Mouse (Mus musculus): ENCODE results near the gene Olfr251. TPM values are rescaled to one million over a fixed set of nuclear protein-coding genes. Genes with fewer than 3 reads are reported as not detected.
"Not testable (repeated sequence)": the region's sequence is repeated elsewhere in the genome, so short reads cannot be mapped to it uniquely, and the experiment has no call there.

The Olfr251 gene
- polyA plus RNA-seq (2011; ENCODE audit: insufficient read length, low read depth, missing spikeins), result not detected in 2 replicates

DNA sequence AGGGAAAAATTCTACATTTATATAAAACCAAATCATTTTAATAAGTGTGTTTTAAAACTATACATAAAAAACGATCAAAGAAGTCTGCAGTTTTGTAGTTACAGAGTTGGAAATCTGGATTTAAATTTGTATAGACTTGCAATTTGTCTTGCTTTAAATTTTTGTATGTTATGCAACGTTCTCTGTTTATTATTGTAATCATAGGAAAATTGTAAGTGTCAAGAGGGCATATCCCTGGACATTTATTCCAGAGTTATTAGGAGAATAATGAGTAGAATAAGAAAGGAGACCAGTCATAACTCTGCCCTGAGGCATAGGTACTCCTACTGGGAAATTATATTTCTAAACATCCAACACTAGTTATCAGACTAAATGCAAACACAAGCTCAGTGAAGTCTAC lies at the start of gene Olfr251:
Gene Olfr251 (plus strand): TSS at position 301 of the 400 bp plus-strand sequence.
- no peaks in the 10 kb centered on the region for H3K4me1 ChIP-seq (ENCODE audit: control insufficient read depth, insufficient read depth, low read length)
- H3K4me3 ChIP-seq (ENCODE audit: insufficient read depth, low read length), result no peak within 1 kb of the TSS
- TF ChIP-seq CTCF (IDR thresholded peaks at IDR 0.05; ENCODE audit: borderline replicate concordance, insufficient read depth, low read length) (no peak), POLR2A (IDR thresholded peaks at IDR 0.05; ENCODE audit: low read depth, low read length) (no peak)
- no peak within 1 kb of the TSS for H3K27ac ChIP-seq (ENCODE audit: insufficient read depth, low read length)

DNA sequence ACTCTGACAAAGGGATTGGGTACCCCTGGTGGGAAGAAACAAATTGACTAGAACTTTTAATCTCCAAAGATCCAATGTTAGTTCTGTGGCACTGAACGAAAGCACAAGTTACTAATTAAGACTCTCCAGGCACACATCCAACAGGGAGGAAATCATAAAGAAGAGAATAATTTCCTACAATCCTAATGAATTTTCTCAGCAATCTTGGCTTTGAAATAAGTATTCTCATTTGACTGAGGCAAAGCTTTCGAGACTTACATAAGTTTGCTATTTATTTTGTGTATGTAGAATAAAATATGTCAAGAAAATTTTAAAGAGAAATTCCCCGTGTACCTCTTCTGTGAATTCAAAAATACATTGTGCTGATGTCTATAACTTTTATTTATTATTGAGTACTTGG lies 48.1 kb upstream of the Olfr251 start, which contains the start of gene Olfr25:
Gene Olfr25 (plus strand): TSS at position 301 of the 400 bp plus-strand sequence.
- no peak for TF ChIP-seq POLR2A (IDR thresholded peaks at IDR 0.05; ENCODE audit: low read depth, low read length)
- no peak within 1 kb of the TSS for H3K27ac ChIP-seq (ENCODE audit: insufficient read depth, low read length)
- no peaks in the 10 kb centered on the region for H3K4me1 ChIP-seq (ENCODE audit: control insufficient read depth, insufficient read depth, low read length)
- H3K4me3 ChIP-seq (ENCODE audit: insufficient read depth, low read length), result no peak within 1 kb of the TSS

DNA sequence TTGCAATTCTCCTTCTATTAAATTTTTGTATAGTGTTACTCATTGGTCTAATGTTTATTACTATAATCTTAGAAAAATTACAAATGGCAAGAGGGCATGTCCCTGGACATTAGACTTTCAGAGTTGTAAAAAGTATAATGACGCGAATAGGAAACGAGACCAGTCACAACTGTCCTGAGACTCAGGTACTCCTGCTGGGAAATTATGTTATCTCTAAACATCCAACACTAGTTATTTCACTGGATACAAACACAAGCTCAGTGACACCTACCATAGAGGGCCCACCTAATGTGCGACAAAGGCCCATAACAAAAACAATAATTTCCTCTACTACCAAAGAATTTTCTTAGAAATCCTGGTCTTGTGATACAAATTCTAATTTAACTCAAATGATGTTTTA lies 28.8 kb upstream of the Olfr251 start, which contains the start of gene Olfr898:
Gene Olfr898 (plus strand): TSS at position 301 of the 400 bp plus-strand sequence.
- Histone ChIP-seq H3K4me3 (ENCODE audit: insufficient read depth, low read length) (no peak within 1 kb of the TSS), H3K27ac (ENCODE audit: insufficient read depth, low read length) (no peak within 1 kb of the TSS), H3K4me1 (ENCODE audit: control insufficient read depth, insufficient read depth, low read length) (no peaks in the 10 kb centered on the region)
- TF ChIP-seq CTCF (IDR thresholded peaks at IDR 0.05; ENCODE audit: borderline replicate concordance, insufficient read depth, low read length) (no peak), POLR2A (IDR thresholded peaks at IDR 0.05; ENCODE audit: low read depth, low read length) (no peak)

GRCm38 (mm10) chr9:38366596-38366995 lies 10.3 kb upstream of the Olfr251 start, which contains the start of gene Olfr250:
Olfr250 (plus strand) TSS chr9:38366896.
- no peak within 1 kb of the TSS for H3K27ac ChIP-seq (ENCODE audit: insufficient read depth, low read length)
- no peak for TF ChIP-seq CTCF (IDR thresholded peaks at IDR 0.05; ENCODE audit: borderline replicate concordance, insufficient read depth, low read length)
- TF ChIP-seq POLR2A (IDR thresholded peaks at IDR 0.05; ENCODE audit: low read depth, low read length), result no peak

GRCm38 (mm10) chr9:38401398-38401797 lies 24.5 kb downstream of the Olfr251 start, which contains the start of gene Olfr147:
Olfr147 (plus strand) TSS chr9:38401698.
- no peak for TF ChIP-seq POLR2A (IDR thresholded peaks at IDR 0.05; ENCODE audit: low read depth, low read length)
- TF ChIP-seq CTCF (IDR thresholded peaks at IDR 0.05; ENCODE audit: borderline replicate concordance, insufficient read depth, low read length), result no peak
- Histone ChIP-seq H3K4me1 (ENCODE audit: control insufficient read depth, insufficient read depth, low read length) (no peaks in the 10 kb centered on the region), H3K27ac (ENCODE audit: insufficient read depth, low read length) (no peak within 1 kb of the TSS), H3K4me3 (ENCODE audit: insufficient read depth, low read length) (no peak within 1 kb of the TSS)

More at GRCm38 (mm10) chr9:38366596-38366995, 10.3 kb upstream of the Olfr251 start, which contains the start of gene Olfr250:
- no peaks in the 10 kb centered on the region for H3K4me1 ChIP-seq (ENCODE audit: control insufficient read depth, insufficient read depth, low read length)
- no peak within 1 kb of the TSS for H3K4me3 ChIP-seq (ENCODE audit: insufficient read depth, low read length)

- H3K4me3 ChIP-seq (ENCODE audit: insufficient read depth, low read length); H3K4me1 ChIP-seq (ENCODE audit: control insufficient read depth, insufficient read depth, low read length); H3K27ac ChIP-seq (ENCODE audit: insufficient read depth, low read length): not testable (repeated sequence)
Measured at GRCm38 (mm10) chr9:38407502-38407901, 30.6 kb downstream of the Olfr251 start.

GRCm38 (mm10) chr9:38413502-38413901 lies 36.6 kb downstream of the Olfr251 start:
- H3K27ac ChIP-seq (ENCODE audit: insufficient read depth, low read length); H3K4me1 ChIP-seq (ENCODE audit: control insufficient read depth, insufficient read depth, low read length); H3K4me3 ChIP-seq (ENCODE audit: insufficient read depth, low read length): not testable (repeated sequence)

- TF ChIP-seq POLR2A (IDR thresholded peaks at IDR 0.05; ENCODE audit: low read depth, low read length) (no peak), CTCF (IDR thresholded peaks at IDR 0.05; ENCODE audit: borderline replicate concordance, insufficient read depth, low read length) (no peak)
- H3K27ac ChIP-seq (ENCODE audit: insufficient read depth, low read length), result no peak overlapping the region
Measured at GRCm38 (mm10) chr9:38423801-38424200, 46.9 kb downstream of the Olfr251 start.

GRCm38 (mm10) chr9:38427026-38427425 lies 50.1 kb downstream of the Olfr251 start:
- Histone ChIP-seq H3K4me1 (ENCODE audit: control insufficient read depth, insufficient read depth, low read length) (no peaks in the 10 kb centered on the region), H3K27ac (ENCODE audit: insufficient read depth, low read length) (no peak overlapping the region), H3K4me3 (ENCODE audit: insufficient read depth, low read length) (no peak overlapping the region)
- TF ChIP-seq CTCF (IDR thresholded peaks at IDR 0.05; ENCODE audit: borderline replicate concordance, insufficient read depth, low read length) (no peak), POLR2A (IDR thresholded peaks at IDR 0.05; ENCODE audit: low read depth, low read length) (no peak)

More at GRCm38 (mm10) chr9:38423801-38424200, 46.9 kb downstream of the Olfr251 start:
- Histone ChIP-seq H3K4me1 (ENCODE audit: control insufficient read depth, insufficient read depth, low read length) (no peaks in the 10 kb centered on the region), H3K4me3 (ENCODE audit: insufficient read depth, low read length) (no peak overlapping the region)

GRCm38 (mm10) chr9:38429155-38429554 lies 52.3 kb downstream of the Olfr251 start, which contains the start of gene Olfr901:
Olfr901 (plus strand) TSS chr9:38429455.
- Histone ChIP-seq H3K4me3 (ENCODE audit: insufficient read depth, low read length) (no peak within 1 kb of the TSS), H3K4me1 (ENCODE audit: control insufficient read depth, insufficient read depth, low read length) (no peaks in the 10 kb centered on the region), H3K27ac (ENCODE audit: insufficient read depth, low read length) (no peak within 1 kb of the TSS)
- TF ChIP-seq CTCF (IDR thresholded peaks at IDR 0.05; ENCODE audit: borderline replicate concordance, insufficient read depth, low read length) (no peak), POLR2A (IDR thresholded peaks at IDR 0.05; ENCODE audit: low read depth, low read length) (no peak)

Other genes starting within 250 kb of the Olfr251 start
- not detected in 2 replicates for gene Olfr890, start 234.6 kb upstream of the Olfr251 start, polyA plus RNA-seq (2011; ENCODE audit: insufficient read length, low read depth, missing spikeins)
- gene Olfr891, start 196.3 kb upstream of the Olfr251 start, polyA plus RNA-seq (2011; ENCODE audit: insufficient read length, low read depth, missing spikeins), result not detected in 2 replicates
- gene Olfr893, start 168.7 kb upstream of the Olfr251 start, polyA plus RNA-seq (2011; ENCODE audit: insufficient read length, low read depth, missing spikeins), result not detected in 2 replicates
- not detected in 2 replicates for gene Olfr894, start 159.0 kb upstream of the Olfr251 start, polyA plus RNA-seq (2011; ENCODE audit: insufficient read length, low read depth, missing spikeins)
- gene Olfr143, start 124.3 kb upstream of the Olfr251 start, polyA plus RNA-seq (2011; ENCODE audit: insufficient read length, low read depth, missing spikeins), result not detected in 2 replicates
- gene Olfr895, start 109.2 kb upstream of the Olfr251 start, polyA plus RNA-seq (2011; ENCODE audit: insufficient read length, low read depth, missing spikeins), result not detected in 2 replicates
- not detected in 2 replicates for gene Olfr896-ps1, start 86.0 kb upstream of the Olfr251 start, polyA plus RNA-seq (2011; ENCODE audit: insufficient read length, low read depth, missing spikeins)
- gene Olfr25, start 48.0 kb upstream of the Olfr251 start, polyA plus RNA-seq (2011; ENCODE audit: insufficient read length, low read depth, missing spikeins), result not detected in 2 replicates
- gene Olfr898, start 28.7 kb upstream of the Olfr251 start, polyA plus RNA-seq (2011; ENCODE audit: insufficient read length, low read depth, missing spikeins), result not detected in 2 replicates
- not detected in 2 replicates for gene Olfr250, start 10.2 kb upstream of the Olfr251 start, polyA plus RNA-seq (2011; ENCODE audit: insufficient read length, low read depth, missing spikeins)
- gene Olfr147, start 24.6 kb downstream of the Olfr251 start, polyA plus RNA-seq (2011; ENCODE audit: insufficient read length, low read depth, missing spikeins), result not detected in 2 replicates
- gene Olfr901, start 52.4 kb downstream of the Olfr251 start, polyA plus RNA-seq (2011; ENCODE audit: insufficient read length, low read depth, missing spikeins), result not detected in 2 replicates
- not detected in 2 replicates for gene Olfr902, start 70.6 kb downstream of the Olfr251 start, polyA plus RNA-seq (2011; ENCODE audit: insufficient read length, low read depth, missing spikeins)
- gene Olfr904, start 86.1 kb downstream of the Olfr251 start, polyA plus RNA-seq (2011; ENCODE audit: insufficient read length, low read depth, missing spikeins), result not detected in 2 replicates
- 0.12 and 0.32 TPM in 2 replicates for gene Olfr905, start 94.0 kb downstream of the Olfr251 start, polyA plus RNA-seq (2011; ENCODE audit: insufficient read length, low read depth, missing spikeins)
- gene Olfr906, start 110.0 kb downstream of the Olfr251 start, polyA plus RNA-seq (2011; ENCODE audit: insufficient read length, low read depth, missing spikeins), result not detected in 2 replicates
- not detected in 2 replicates for gene Olfr907, start 118.7 kb downstream of the Olfr251 start, polyA plus RNA-seq (2011; ENCODE audit: insufficient read length, low read depth, missing spikeins)
- gene Olfr911-ps1, start 144.5 kb downstream of the Olfr251 start, polyA plus RNA-seq (2011; ENCODE audit: insufficient read length, low read depth, missing spikeins), result not detected in 2 replicates
- gene Olfr910, start 160.8 kb downstream of the Olfr251 start, polyA plus RNA-seq (2011; ENCODE audit: insufficient read length, low read depth, missing spikeins), result not detected in 2 replicates
- gene Olfr912, start 203.1 kb downstream of the Olfr251 start, polyA plus RNA-seq (2011; ENCODE audit: insufficient read length, low read depth, missing spikeins), result 0.18 TPM in 1 of 2 replicates, not detected in the other
- gene Olfr913, start 215.7 kb downstream of the Olfr251 start, polyA plus RNA-seq (2011; ENCODE audit: insufficient read length, low read depth, missing spikeins), result not detected in 2 replicates
- not detected in 2 replicates for gene Olfr914, start 228.0 kb downstream of the Olfr251 start, polyA plus RNA-seq (2011; ENCODE audit: insufficient read length, low read depth, missing spikeins)